ENCODE assay signal across 32 mouse cellular contexts in the genomic region with DNA sequence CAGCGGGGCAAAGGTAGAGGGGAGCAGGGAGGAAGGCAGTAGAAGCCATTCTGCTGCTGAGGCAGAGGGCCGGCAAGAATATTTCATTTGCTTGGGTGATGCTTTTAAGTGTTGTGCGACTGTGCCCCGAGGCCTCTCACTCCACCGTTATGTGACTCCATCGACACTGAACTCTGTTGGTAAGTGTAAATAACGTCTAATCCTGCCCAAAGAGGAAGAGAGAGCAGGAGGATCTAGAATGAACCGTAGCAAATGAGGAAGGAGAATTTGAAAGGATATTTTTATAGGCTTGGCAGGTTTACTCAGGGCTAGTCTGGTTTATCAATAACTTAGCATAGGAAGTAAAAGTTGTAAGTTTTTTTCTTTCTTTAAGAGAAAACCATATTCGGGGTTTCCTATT. TPM values are rescaled to one million over a fixed set of nuclear protein-coding genes. Genes with fewer than 3 reads are reported as not detected.
"Had no signal": no experiment of that assay in that cellular context is flagged by ENCODE, and none has a peak within 500 bp of the region (broad histone marks: within the 10 kb centered on the region; RNA-seq: fewer than 3 reads in every experiment).

No protein-coding gene starts in this region.

- H3K27ac ChIP-seq: left cerebral cortex, adult 2 months; limb, embryonic 12.5 days; limb, embryonic 15.5 days; liver, embryonic 12.5 days; liver, embryonic 15.5 days; midbrain, embryonic 10.5 days; midbrain, embryonic 13.5 days; neural tube, embryonic 13.5 days had no signal

- H3K4me3 ChIP-seq: left cerebral cortex, adult 2 months; limb, embryonic 12.5 days; limb, embryonic 15.5 days; liver, embryonic 12.5 days; liver, embryonic 15.5 days; megakaryocyte, embryonic 14.5 days; midbrain, embryonic 10.5 days; midbrain, embryonic 13.5 days; myocyte; neural tube, embryonic 13.5 days had no signal

- H3K36me3 ChIP-seq: liver, embryonic 15.5 days had no signal

- ATAC-seq: intestine, embryonic 16.5 days; liver, embryonic 12.5 days; midbrain, embryonic 13.5 days; midbrain, embryonic 16.5 days had no signal

- H3K4me2 ChIP-seq: limb, embryonic 12.5 days; limb, embryonic 15.5 days; liver, embryonic 12.5 days; liver, embryonic 15.5 days; midbrain, embryonic 13.5 days; neural tube, embryonic 13.5 days had no signal

- H3K4me1 ChIP-seq: liver, embryonic 12.5 days; liver, embryonic 15.5 days; megakaryocyte, embryonic 14.5 days; midbrain, embryonic 10.5 days; midbrain, embryonic 13.5 days had no signal

- H3K9me3 ChIP-seq: limb, embryonic 12.5 days; limb, embryonic 15.5 days; liver, embryonic 12.5 days; liver, embryonic 15.5 days; megakaryocyte, embryonic 14.5 days; midbrain, embryonic 10.5 days; midbrain, embryonic 13.5 days; neural tube, embryonic 13.5 days had no signal

- H3K27me3 ChIP-seq: limb, embryonic 12.5 days; limb, embryonic 15.5 days; midbrain, embryonic 13.5 days; neural tube, embryonic 13.5 days had no signal

- H3K9ac ChIP-seq: limb, embryonic 12.5 days; limb, embryonic 15.5 days; liver, embryonic 12.5 days; liver, embryonic 15.5 days; midbrain, embryonic 13.5 days; neural tube, embryonic 13.5 days had no signal

- DNase-seq: kidney, adult 18-20 months; kidney, adult 9 months; kidney, postnatal 14 days; kidney, postnatal 4 days; layer of hippocampus, postnatal 36 days; left cerebral cortex, postnatal 4 days; lung, adult 2 months; lung, postnatal 14 days; lung, postnatal 4 days; thymus, adult 18-20 months; thymus, postnatal 36 days had no signal

RNA-seq across cellular contexts. Expression of a gene that starts 30.6 kb away (rescaled TPM):
- total RNA-seq: monocyte, adult 5-6 weeks had no signal

RNA-seq across cellular contexts. Expression of a gene that starts 59.0 kb away (rescaled TPM):
- total RNA-seq: layer of hippocampus, adult 8-10 months; layer of hippocampus, postnatal 10 days; layer of hippocampus, postnatal 36 days; left cerebral cortex, adult 2 months; left cerebral cortex, postnatal 10 days; left cerebral cortex, postnatal 4 days; monocyte, adult 5-6 weeks; neutrophil, adult 5-6 weeks had no signal
- polyA plus RNA-seq: intestine, embryonic 16.5 days; kidney, embryonic 16.5 days; limb, embryonic 12.5 days; limb, embryonic 15.5 days; liver, embryonic 12.5 days; liver, embryonic 15.5 days; lung, adult 2 months; lung, embryonic 16.5 days; midbrain, embryonic 10.5 days; midbrain, embryonic 13.5 days; midbrain, embryonic 16.5 days; myocyte; neural tube, embryonic 13.5 days; stomach, embryonic 16.5 days; urinary bladder, adult 2 months had no signal
